Mouse (Mus musculus) mesoderm, embryonic 11.5 days (tissue): ENCODE data around the gene Hmga1.

Experiments
- DNase-seq: peaks from one replicate; pipeline ENCODE4 v3.0.0-alpha.2; 2012; ENCODE audit warnings: low read depth, low spot score

Gene Hmga1

DNA sequence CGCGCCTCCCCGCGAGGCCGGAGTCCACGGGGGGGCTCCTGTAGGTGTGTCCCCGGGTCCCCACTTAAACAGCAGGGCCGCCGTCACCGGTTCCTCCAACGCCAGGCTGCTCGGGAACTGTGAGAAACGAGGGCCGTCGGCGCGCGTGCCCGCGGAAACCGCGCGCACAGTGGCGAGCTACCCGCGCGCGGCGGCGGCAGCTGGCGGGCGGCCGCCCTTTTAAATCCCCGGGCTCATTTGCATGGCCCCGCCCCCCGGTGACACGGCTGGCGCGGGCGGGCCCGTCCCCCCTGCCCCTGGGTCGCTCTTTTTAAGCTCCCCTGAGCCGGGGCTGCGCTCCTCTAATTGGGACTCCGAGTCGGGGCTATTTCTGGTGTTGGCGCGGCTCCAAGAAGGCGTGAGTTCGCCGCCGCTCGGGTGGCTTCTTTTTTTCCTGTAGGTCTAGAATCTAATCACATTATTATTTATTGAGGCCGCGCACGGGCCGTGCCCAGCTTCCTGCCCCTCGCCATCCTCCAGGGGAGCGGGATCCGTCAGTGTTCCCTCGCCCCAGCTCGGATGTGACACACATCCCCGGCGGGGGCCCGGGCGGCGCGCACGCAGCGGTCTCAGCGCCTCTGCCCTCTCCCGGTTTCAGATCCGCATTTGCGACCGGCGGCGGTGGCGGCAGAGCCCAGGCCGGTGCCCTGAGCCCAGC is at the start of gene Hmga1:
Hmga1 (plus strand) TSS at position 183 of the 697 bp plus-strand sequence.
- peak; percentile 94 for DNase-seq

DNA sequence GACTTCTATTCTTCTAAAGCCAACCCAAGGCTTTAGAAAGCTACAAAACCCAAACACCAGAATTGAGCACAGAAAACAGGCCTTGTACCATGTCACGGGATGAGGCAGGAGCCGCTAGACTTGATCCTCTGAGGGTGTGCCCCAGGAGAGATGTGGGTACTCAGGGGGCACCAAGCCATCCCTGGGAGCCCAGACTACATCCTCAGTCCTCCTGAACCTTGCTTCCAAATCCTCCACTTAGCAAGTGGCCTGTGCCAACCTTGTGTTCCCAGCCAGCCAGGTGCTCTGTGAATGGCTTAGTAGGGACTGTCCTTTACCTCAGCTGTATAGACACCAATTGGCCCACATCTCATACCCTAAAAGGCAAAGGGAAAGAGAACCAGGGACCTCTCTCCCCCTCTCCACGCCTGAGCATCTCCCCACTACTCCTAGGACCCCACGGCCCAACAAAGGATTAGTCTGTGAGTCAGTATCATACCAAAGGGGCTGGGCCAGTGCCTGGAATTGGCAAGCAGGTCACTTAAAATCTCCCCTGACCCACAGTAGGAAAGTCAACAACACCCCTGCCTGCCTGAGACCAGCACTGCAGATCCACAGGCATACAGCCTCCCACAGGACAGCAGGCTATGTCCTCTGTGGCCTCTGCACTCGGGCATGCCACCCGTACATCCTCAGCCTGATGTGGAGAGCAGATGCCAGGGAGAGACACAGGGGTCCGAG is 49.3 kb upstream of the Hmga1 start:
- no peak for DNase-seq

DNA sequence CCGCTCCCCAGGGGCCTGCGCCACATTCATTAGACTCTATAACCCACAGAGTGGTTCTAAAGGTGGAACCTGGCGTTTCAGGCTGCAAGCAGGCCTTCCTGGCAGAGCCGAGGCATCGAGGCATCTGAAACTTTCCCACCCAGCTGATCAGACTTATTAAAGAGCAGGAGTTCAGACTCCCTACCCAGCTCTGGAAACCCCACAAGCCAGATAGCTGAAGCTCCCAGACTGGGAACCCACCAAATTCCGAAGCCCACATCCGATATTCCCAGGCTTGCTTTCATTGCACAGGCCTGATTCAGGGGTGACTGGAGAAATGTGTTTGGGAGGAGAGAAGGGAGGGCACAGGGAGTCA is 48.7 kb upstream of the Hmga1 start:
- no peak for DNase-seq

DNA sequence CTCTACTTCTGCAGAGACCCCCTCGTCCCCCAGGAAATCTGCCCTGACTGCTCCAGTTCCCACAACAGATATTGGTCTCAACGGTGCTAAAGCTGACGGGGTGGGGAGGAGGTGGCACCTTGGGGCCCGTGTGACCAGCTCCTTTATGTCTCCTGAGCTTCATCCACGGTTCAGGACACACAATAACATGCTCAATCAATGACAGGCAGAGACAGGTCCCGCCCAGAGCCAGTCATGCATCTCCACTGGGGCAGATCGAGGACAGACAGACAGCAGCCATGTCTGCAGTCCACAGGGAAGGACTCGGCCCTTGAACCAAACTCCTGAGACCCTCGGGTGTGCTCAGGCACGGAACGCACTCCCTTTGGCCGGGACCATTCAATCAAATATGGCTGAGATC is 48.3 kb upstream of the Hmga1 start:
- DNase-seq: no peak

DNA sequence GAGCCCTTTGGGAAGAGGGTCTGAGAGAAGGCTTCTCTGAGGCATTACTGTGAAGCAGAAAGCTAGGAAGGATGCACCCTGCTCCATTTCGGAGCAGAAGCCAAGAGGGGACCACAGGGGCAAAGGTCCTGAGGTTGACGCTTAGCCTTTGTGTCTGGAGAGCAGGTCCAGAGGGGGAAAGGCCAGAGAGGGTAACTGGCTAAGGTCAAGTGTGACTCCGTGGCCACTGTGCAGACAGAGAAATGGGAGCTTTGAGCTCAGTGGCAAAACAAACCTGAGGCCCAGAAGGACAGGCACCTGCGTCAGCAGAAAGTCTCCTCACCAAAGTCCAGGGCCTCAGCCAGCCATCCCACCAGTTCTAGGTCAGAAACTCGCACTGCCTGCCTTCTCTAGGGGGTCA is 47.8 kb upstream of the Hmga1 start:
- DNase-seq: no peak

DNA sequence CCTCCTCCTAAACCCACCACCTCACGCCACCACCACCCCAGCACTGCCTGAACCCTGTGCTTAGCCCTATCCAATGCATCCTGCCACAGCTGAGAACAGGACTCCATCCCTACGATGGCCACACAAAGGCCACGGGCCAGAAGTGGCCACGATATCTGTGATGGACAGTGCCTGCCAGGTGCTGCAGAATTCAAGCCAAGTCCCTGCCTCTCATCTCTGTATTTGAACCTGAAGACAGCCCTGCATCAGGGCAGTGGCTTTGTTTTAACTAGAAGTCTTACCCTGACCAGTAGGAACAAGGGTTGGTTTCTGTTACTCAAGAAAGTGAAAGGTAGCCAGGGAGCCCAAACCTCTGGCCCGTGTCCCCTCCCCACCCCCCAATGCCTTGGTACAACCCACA is 47.2 kb upstream of the Hmga1 start:
- no peak for DNase-seq

DNA sequence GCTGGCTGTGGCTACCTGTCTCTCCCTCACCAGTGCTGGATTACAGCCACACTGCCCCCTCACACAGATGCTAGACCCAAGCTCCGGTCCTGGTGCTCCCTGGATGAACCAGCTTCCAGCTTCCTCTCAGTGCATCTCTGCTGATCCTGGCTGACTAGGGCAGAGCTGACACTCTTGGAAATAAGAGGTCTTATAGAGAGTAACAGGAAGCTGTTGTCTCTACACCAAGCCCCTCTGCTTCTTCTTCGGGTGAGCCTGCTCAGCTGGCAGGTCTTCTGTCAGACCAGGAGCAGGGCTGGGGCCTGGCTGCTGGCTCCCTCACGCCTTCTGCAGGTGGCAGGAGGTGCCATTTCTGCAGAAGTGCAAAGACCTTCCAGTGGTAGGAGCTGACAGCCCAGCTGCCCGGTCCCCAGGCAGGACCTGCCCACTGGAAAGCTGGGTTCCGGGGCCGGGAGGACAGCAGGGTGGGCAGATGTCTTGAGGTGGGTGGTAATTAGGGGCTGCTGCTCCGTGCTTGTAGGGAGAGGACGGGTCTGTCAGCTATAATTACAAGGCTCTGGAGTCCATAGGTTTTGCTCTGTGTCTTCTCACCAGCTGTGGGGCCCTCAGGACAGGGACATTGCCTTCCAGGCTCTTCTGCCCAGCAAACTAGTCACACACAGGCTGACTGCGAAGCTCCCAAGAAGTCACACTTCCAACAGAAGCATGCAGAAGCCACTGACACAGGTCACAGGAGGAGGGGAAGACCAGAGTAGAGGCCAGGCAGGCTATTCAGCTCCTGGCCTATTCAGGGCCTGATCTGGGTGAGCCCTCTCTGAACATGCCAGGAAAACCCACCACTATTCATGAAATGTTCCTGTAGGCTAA is 45.8 kb upstream of the Hmga1 start:
- DNase-seq: no peak

DNA sequence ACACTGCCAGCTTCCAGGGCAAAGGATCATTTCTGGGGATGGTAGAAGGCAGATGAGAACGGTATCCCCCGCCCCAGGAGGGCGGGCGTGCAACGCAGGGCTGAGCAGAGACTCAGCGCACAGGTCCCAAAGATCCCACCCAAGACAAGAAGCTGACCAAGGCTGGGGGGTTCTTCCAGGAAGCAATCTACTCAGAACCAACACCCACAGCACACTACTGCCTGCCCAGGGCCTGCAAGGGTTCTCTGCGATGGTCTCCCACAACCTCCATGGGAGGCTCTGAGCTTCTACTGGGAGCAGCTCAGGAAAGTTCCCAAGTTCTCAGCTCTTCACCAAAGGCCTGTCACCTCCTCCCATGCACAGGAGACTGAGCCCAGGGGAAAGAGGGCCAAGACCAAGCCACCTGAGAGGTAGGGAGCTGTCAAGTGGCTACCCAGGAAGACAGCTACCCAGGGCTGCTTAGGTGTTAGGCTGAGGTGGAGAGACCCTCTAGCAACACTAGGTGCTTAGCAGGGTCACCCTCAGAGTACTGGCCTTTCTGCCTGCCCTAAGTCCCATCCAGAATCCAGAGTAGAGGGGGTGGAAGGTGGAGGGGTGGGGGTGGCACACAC is 45.1 kb upstream of the Hmga1 start:
- DNase-seq: no peak

DNA sequence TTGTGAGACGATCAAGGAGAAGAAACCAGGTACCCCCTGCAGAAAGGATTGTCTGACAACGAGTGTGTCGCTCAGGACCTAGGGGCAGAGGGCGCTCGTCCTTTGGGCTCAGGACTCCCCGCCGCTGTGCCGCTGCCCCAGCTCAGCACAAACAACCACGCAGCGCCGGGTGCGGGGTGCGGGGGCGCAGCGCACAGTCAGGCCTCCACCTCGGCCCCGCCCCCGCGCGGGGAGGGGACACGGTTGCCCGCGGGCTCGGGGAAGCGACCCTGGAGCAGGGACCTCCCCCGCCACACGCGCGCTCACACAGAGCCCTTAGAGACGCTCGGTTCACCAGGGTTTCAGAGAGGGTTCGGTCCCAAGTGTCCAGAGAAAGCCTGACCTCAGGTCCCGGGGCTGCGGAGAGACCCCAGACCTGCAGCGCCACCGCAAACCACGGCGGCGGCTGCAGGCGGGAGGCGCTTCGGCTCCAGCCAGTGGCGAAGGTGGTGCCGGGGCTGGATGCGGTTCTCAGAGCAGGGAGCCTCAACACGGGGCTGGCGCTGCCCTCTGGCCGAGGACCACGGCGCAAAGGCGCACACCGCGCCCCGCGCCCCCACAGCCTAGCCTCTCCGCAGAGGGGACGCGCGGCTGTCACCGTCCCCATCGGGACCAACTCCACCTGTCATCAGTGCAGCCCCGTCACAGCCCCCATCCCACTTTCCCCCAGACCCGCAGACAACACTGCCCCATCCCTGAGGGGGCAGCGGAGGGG is 44.3 kb upstream of the Hmga1 start:
- DNase-seq: no peak

DNA sequence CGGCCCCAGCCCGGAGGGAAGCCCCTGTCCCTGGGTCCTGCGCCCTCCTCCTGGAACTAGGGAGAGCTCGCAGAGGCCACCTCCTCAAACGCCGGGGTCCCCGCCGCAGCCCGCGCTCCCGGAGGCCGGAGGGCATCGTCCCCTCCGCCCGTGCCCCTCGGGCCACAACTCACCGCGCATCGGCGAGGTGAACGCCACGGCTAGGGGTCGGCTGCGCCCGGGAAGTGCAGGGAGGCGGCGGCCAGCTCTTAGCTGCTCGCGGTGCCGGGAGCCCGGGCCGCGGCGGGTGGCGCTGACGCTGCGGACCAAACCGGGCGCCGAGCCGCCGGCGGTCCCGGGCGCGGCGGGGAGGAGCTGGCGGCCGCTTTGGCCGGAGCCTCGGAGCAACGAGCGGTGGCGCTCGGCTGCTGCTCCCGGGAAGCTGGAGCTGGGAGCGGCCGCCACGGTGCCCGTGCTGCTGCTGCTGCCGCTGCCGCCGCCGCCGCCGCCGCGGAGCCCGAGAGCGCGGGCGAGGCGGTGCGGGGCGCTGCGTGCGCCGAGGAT is 43.6 kb upstream of the Hmga1 start:
- no peak for DNase-seq

DNA sequence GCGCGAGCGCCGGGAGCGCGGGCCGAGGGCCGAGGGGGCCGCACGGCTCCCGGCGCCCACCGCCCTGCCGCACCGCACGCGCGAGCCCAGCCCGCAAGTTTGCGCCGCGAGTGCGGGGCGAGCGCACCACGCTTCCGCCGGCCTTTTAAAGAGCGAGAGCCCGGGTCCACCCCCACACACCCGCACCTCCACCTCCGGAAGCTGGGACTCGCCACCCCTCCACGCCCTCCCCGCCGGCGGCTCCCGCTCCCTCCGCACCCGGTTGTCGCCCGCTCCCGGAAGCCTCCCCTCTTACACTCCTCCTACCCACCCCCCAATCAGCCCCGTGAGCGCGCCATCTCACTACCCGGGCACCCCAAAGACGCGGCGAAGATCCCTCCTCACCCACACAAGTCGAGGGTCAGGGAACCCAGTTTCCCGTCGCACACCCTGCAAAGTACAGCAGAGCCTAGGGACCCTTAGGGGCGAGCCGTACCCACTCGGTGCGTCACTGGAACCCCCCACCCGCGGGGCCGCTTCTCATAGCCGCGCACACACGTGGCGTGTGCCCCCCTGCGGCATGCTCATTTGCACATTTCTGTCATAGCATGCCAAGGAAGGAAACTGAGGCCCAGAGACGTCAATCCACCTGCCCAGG is 42.9 kb upstream of the Hmga1 start:
- DNase-seq: no peak

DNA sequence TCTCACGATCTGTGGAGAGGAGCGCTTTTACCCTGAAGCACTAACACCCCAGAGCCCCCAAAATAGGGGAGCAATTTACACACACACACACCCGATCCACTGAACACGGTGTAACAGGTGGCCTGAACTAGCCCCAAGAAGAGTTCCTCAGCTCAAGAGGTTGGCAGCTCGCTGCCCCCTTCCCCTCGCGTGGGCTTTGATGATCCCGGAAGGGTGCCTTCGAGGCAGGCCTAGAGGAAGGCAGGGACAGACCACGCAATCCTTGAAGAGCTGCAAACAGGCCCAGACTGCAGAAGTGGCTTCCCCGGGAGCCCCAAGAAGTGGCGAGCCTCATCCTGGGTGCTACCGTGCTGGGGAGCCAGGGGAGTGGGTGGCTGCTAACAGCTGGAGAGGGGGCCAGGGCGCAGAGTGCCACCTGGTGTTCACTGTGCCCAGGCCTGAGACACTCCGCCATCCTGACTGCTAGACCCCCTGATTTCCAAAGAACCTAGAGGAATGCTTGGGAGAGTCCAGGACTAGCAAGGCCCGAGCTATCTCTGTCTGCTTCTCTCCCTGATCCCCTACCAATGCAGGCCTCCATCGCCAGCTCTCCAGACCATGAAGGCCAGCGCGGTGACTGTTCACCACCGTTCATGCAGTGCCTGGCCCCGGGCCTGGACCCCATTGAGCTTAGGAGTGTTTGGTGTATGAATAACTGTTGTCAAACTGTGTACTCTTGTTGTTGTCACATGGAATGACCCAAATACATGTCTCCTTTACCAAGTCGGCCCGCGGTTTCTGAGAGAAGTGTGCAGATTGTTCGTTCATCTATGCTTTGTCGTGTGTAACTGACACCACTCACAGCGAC is 42.2 kb upstream of the Hmga1 start:
- DNase-seq: no peak

DNA sequence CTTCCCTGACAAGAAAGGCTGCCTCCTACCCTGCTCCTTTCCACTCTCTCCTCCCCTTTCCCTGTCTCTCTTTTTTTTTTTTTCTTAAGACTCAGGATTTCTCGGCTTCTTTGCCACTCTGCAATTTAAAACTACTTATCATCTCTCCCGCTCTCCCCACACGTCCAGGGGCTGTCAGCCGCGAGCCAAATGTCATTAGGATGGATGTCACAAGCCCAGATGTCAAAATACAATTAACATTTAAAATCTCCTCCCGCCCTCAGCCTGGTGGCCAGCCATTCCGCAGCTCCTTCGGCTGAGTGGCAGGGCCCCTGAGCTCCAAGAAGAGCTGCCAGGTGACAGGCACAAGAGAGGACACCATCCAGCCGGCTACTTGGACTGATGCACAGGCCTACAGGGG is 38.0 kb upstream of the Hmga1 start:
- DNase-seq: no peak

DNA sequence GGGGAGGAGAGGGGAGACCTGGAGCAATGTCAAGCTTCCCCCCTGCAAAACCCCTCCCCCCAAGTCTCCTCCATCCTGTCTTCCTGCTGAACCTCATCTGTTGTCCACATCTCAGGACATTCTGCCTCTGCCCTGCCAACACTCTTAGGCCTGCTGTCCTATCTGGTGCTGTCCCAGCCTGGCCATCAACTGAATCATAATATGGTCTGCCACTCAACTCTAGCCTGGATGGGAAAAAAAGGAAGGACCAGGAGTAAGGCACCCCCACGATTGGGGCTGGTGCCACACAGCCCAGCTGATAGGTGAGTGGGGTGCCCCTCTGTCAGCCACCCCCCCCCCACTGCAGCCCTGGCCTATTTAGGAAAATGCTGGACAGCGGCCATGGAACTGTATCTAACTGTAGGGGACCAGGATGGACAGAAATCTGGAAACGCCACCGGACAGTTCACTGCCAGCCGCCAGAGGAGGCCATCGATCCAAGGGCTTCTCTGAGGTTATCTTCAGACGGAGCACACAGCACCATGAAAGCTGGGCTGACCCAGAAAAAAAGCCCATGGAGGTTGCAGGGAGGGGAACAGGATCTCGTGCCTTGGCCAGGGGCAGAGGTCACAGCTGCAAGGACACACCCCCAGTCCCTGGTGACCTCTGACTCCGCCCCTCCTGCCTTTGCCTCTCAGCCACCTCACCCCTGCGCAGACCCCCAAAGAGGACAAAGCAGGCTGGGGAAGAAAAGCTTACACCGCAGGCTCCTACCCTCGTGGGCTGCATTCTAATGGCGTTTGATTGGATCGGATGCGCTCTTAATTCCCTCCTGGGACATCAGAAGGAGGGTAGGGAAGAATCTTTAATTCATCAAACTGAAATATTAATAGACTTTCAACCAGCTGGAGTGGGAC is 37.3 kb upstream of the Hmga1 start:
- DNase-seq: no peak

DNA sequence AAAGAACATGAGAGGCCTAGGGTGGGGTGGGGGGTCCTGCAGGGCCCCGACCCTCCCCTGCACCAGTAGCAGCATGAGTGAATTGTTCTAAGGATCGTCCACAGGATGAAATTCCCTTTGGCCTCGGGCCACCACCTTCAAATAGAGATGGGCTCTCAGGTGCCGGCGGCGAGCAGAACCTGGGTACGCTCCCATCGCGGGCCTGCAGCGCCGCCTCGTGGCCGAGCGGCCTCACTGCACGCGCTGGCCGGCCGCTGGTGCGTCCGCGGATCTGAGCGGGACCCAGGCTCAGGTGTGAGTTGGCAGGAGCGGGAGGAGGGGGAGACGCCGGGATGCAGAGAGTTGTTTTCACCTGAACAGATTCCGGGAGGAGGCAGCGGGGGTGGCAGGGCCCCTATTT is 35.7 kb upstream of the Hmga1 start:
- peak; percentile 66 for DNase-seq

DNA sequence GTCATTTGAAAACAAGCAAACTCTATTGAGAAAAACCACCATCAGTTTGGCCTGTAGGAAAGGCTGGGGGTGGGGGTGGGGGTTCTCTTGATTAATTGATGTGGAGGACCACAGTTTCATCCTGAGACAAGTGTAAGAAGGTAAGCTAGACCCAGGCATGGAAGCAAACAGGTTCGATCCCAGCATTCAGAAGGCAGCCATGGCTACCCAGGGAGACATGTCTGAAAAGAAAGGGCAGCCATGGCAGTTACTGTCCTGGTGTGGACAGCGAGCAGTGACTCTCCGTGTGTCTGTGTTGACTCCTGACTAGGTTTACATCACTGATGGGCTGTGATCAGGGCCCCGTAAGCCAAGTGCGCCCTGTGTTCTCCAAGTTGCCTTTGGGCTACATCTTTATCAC is 35.0 kb upstream of the Hmga1 start, which contains the start of gene Grm4:
Grm4 (minus strand) TSS at position 101 of the 400 bp plus-strand sequence.
- DNase-seq: no peak

DNA sequence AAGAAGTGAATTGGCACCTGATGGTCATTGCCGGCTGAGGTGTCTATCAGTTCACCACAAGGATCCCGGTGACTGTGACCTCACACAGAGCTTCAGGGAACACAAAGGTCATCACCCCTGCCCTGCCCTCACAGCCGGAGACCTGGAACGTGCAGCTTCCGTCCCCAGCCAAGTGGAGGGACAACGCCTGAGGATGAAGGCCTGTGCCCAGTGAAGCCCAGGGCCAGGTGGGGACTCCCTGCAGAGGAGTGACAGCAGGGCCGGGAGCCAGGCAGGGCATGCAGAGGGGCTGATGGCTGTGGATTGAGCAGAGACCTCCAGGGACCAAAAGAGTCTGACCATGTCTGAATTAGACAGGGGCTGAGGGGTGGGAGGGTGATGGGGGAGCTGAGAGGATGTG is 33.2 kb upstream of the Hmga1 start:
- no peak for DNase-seq

DNA sequence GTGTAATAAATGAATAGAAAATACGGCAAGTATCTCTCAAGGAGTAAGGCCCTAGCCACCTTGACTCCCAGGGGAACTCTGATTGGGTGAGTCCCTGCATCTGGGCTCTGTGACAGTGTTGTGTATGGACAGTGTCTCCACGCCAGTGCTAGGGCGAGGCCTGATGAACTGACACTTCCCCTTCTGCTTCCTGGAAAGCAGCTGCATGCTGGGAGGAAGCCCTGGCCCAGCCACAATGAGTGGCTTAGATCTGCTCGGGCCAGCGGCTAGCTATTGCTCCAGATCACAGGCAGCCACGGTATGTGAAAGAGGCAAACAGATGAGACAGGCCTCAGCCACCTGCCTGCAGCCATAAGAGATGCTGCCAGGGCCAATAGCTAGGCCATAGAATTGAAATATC is 29.1 kb upstream of the Hmga1 start:
- no peak for DNase-seq

DNA sequence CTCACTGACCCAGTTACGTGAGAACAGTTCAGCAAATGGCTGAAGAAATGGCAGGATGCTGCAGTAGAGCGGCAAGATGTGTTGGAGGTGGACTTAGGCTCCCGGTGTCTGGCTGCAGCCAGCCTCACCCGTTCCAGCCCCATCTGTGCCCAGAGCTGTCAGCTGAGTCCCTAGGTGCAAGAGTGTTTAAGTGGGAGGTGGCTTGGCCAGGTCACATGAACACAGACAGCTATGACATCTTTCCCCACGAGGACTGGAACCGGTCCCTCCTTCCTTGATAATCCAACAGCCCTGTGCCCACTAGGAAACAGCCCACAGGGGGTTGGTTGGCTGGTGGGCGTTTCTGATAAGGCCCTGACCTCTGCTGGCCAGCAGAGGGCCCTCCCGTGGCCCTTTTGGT is 28.3 kb upstream of the Hmga1 start:
- no peak for DNase-seq
